Mouse (Mus musculus): ENCODE measurements around the gene Sesn1. TPM values are rescaled to one million over a fixed set of nuclear protein-coding genes. Genes with fewer than 3 reads are reported as not detected.

Gene Sesn1
- polyA plus RNA-seq, 1 experiment, result 5.0 TPM

GRCm38 (mm10) chr10:41829980-41830379 lies 20.2 kb downstream of the Sesn1 start:
- H3ac ChIP-seq (ENCODE audit: control insufficient read depth, insufficient read length, low read depth), result no peak overlapping the region
- peaks cover 5% of the 10 kb centered on the region for H3K79me3 ChIP-seq (ENCODE audit: low read depth)
- no peaks in the 10 kb centered on the region for H3K79me2 ChIP-seq (ENCODE audit: control insufficient read depth, insufficient read depth)
- H3K4me3 ChIP-seq (ENCODE audit: insufficient read depth, poor library complexity, severe bottlenecking), result no peak overlapping the region
- H3K27me3 ChIP-seq (ENCODE audit: control insufficient read depth, insufficient read depth, insufficient read length), result no peaks in the 10 kb centered on the region
- no peaks in the 10 kb centered on the region for H3K36me3 ChIP-seq (ENCODE audit: control insufficient read depth, insufficient read depth)
- no peak for TF ChIP-seq FOSL1 (IDR thresholded peaks at IDR 0.05; ENCODE audit: insufficient read depth, low read length, poor library complexity, severe bottlenecking)

- H3K79me2 ChIP-seq (ENCODE audit: control insufficient read depth, insufficient read depth), result no peaks in the 10 kb centered on the region
- TF ChIP-seq FOSL1 (IDR thresholded peaks at IDR 0.05; ENCODE audit: insufficient read depth, low read length, poor library complexity, severe bottlenecking) (no peak), CTCF (IDR thresholded peaks at IDR 0.05; ENCODE audit: control insufficient read depth, insufficient read depth, insufficient read length) (no peak), MYOG (IDR thresholded peaks at IDR 0.05; ENCODE audit: control insufficient read depth, extremely low read depth, insufficient read length) (no peak), MYOD1 (IDR thresholded peaks at IDR 0.05; ENCODE audit: control insufficient read depth, insufficient read length, low read depth) (no peak), USF1 (IDR thresholded peaks at IDR 0.05; ENCODE audit: low read depth) (no peak), CEBPB (IDR thresholded peaks at IDR 0.05; ENCODE audit: low read depth) (no peak), MAX (IDR thresholded peaks at IDR 0.05) (no peak)
- H3K79me3 ChIP-seq (ENCODE audit: low read depth), result peaks cover 5% of the 10 kb centered on the region
- no peak overlapping the region for H3K4me3 ChIP-seq (ENCODE audit: insufficient read depth, poor library complexity, severe bottlenecking)
- H3K36me3 ChIP-seq (ENCODE audit: control insufficient read depth, insufficient read depth), result no peaks in the 10 kb centered on the region
- no peaks in the 10 kb centered on the region for H3K27me3 ChIP-seq (ENCODE audit: control insufficient read depth, insufficient read depth, insufficient read length)
- H3ac ChIP-seq (ENCODE audit: control insufficient read depth, insufficient read length, low read depth), result no peak overlapping the region
Measured at GRCm38 (mm10) chr10:41830445-41830844, 20.7 kb downstream of the Sesn1 start.

- H3K36me3 ChIP-seq (ENCODE audit: control insufficient read depth, insufficient read depth), result no peaks in the 10 kb centered on the region
- no peak overlapping the region for H3ac ChIP-seq (ENCODE audit: control insufficient read depth, insufficient read length, low read depth)
- H3K4me3 ChIP-seq (ENCODE audit: insufficient read depth, poor library complexity, severe bottlenecking), result no peak overlapping the region
- no peak for TF ChIP-seq MYOG (IDR thresholded peaks at IDR 0.05; ENCODE audit: control insufficient read depth, extremely low read depth, insufficient read length)
- TF ChIP-seq CTCF (IDR thresholded peaks at IDR 0.05; ENCODE audit: control insufficient read depth, insufficient read depth, insufficient read length), result peak; percentile 44
- H3K27me3 ChIP-seq (ENCODE audit: control insufficient read depth, insufficient read depth, insufficient read length), result no peaks in the 10 kb centered on the region
- H3K79me2 ChIP-seq (ENCODE audit: control insufficient read depth, insufficient read depth), result no peaks in the 10 kb centered on the region
- peaks cover 5% of the 10 kb centered on the region for H3K79me3 ChIP-seq (ENCODE audit: low read depth)
Measured at GRCm38 (mm10) chr10:41830851-41831522, 21.3 kb downstream of the Sesn1 start.

- H3K36me3 ChIP-seq (ENCODE audit: control insufficient read depth, insufficient read depth), result no peaks in the 10 kb centered on the region
- no peaks in the 10 kb centered on the region for H3K27me3 ChIP-seq (ENCODE audit: control insufficient read depth, insufficient read depth, insufficient read length)
- TF ChIP-seq MYOD1 (IDR thresholded peaks at IDR 0.05; ENCODE audit: control insufficient read depth, insufficient read length, low read depth) (no peak), MAX (IDR thresholded peaks at IDR 0.05) (no peak), CEBPB (IDR thresholded peaks at IDR 0.05; ENCODE audit: low read depth) (no peak), CTCF (IDR thresholded peaks at IDR 0.05; ENCODE audit: control insufficient read depth, insufficient read depth, insufficient read length) (no peak), MYOG (IDR thresholded peaks at IDR 0.05; ENCODE audit: control insufficient read depth, extremely low read depth, insufficient read length) (no peak), FOSL1 (IDR thresholded peaks at IDR 0.05; ENCODE audit: insufficient read depth, low read length, poor library complexity, severe bottlenecking) (no peak), USF1 (IDR thresholded peaks at IDR 0.05; ENCODE audit: low read depth) (no peak)
- no peak overlapping the region for H3K4me3 ChIP-seq (ENCODE audit: insufficient read depth, poor library complexity, severe bottlenecking)
- H3K79me2 ChIP-seq (ENCODE audit: control insufficient read depth, insufficient read depth), result no peaks in the 10 kb centered on the region
- H3K79me3 ChIP-seq (ENCODE audit: low read depth), result peaks cover 2% of the 10 kb centered on the region
- no peak overlapping the region for H3ac ChIP-seq (ENCODE audit: control insufficient read depth, insufficient read length, low read depth)
Measured at GRCm38 (mm10) chr10:41832191-41832590, 22.5 kb downstream of the Sesn1 start.

GRCm38 (mm10) chr10:41834131-41834530 lies 24.4 kb downstream of the Sesn1 start:
- Histone ChIP-seq H3K79me3 (ENCODE audit: low read depth) (peaks cover 2% of the 10 kb centered on the region), H3K36me3 (ENCODE audit: control insufficient read depth, insufficient read depth) (no peaks in the 10 kb centered on the region), H3K79me2 (ENCODE audit: control insufficient read depth, insufficient read depth) (no peaks in the 10 kb centered on the region), H3ac (ENCODE audit: control insufficient read depth, insufficient read length, low read depth) (no peak overlapping the region), H3K4me3 (ENCODE audit: insufficient read depth, poor library complexity, severe bottlenecking) (no peak overlapping the region), H3K27me3 (ENCODE audit: control insufficient read depth, insufficient read depth, insufficient read length) (no peaks in the 10 kb centered on the region)
- TF ChIP-seq MYOG (IDR thresholded peaks at IDR 0.05; ENCODE audit: control insufficient read depth, extremely low read depth, insufficient read length) (no peak), FOSL1 (IDR thresholded peaks at IDR 0.05; ENCODE audit: insufficient read depth, low read length, poor library complexity, severe bottlenecking) (no peak), USF1 (IDR thresholded peaks at IDR 0.05; ENCODE audit: low read depth) (no peak), CEBPB (IDR thresholded peaks at IDR 0.05; ENCODE audit: low read depth) (no peak), MAX (IDR thresholded peaks at IDR 0.05) (no peak), CTCF (IDR thresholded peaks at IDR 0.05; ENCODE audit: control insufficient read depth, insufficient read depth, insufficient read length) (no peak)

- TF ChIP-seq MAX (IDR thresholded peaks at IDR 0.05), result no peak
- TF ChIP-seq MYOG (IDR thresholded peaks at IDR 0.05; ENCODE audit: control insufficient read depth, extremely low read depth, insufficient read length), result no peak
- TF ChIP-seq CEBPB (IDR thresholded peaks at IDR 0.05; ENCODE audit: low read depth), result no peak
- TF ChIP-seq USF1 (IDR thresholded peaks at IDR 0.05; ENCODE audit: low read depth), result no peak
- TF ChIP-seq CTCF (IDR thresholded peaks at IDR 0.05; ENCODE audit: control insufficient read depth, insufficient read depth, insufficient read length), result no peak
- TF ChIP-seq FOSL1 (IDR thresholded peaks at IDR 0.05; ENCODE audit: insufficient read depth, low read length, poor library complexity, severe bottlenecking), result no peak
- no peak for TF ChIP-seq MYOD1 (IDR thresholded peaks at IDR 0.05; ENCODE audit: control insufficient read depth, insufficient read length, low read depth)
- Histone ChIP-seq H3K79me3 (ENCODE audit: low read depth) (peaks cover 2% of the 10 kb centered on the region), H3K4me3 (ENCODE audit: insufficient read depth, poor library complexity, severe bottlenecking) (no peak overlapping the region), H3K36me3 (ENCODE audit: control insufficient read depth, insufficient read depth) (no peaks in the 10 kb centered on the region), H3K79me2 (ENCODE audit: control insufficient read depth, insufficient read depth) (no peaks in the 10 kb centered on the region), H3ac (ENCODE audit: control insufficient read depth, insufficient read length, low read depth) (no peak overlapping the region), H3K27me3 (ENCODE audit: control insufficient read depth, insufficient read depth, insufficient read length) (no peaks in the 10 kb centered on the region)
Measured at GRCm38 (mm10) chr10:41838911-41839310, 29.2 kb downstream of the Sesn1 start.

Measured in C2C12 (cell line).